Mouse (Mus musculus) embryonic facial prominence, embryonic 13.5 days (tissue): ENCODE data around the gene Ftl1. TPM values are rescaled to one million over a fixed set of nuclear protein-coding genes. Genes with fewer than 3 reads are reported as not detected.

Source experiments
- microRNA-seq: library from miRNA; unstranded; fragments of <30 nt; microRNA quantifications from one replicate; pipeline ENCODE4, GENCODE M21; 2016
- polyA plus RNA-seq: library from polyadenylated mRNA; unstranded; fragments of >200 nt; fragmentation: Nextera tagmentation; extraction: Ambion mirVana; gene quantifications from 2 replicates; pipeline ENCODE4 v1.2.1, GENCODE M21; 2015

Gene Ftl1
- polyA plus RNA-seq, 1 experiment from 2014 or later = 5,612 TPM

Small RNAs within 50 kb of the gene (microRNA-seq; reads per million reads assigned to microRNA genes)
- not detected for gene Gm22133

Other genes with a start within 250 kb of the Ftl1 start
- 2.3 and 3.0 TPM in 2 replicates for gene Dkkl1, start 247.7 kb downstream of the Ftl1 start, polyA plus RNA-seq
- gene Tead2, start 244.1 kb downstream of the Ftl1 start, polyA plus RNA-seq = 221 and 233 TPM in 2 replicates
- 1.6 and 2.8 TPM in 2 replicates for gene Cd37, start 220.8 kb downstream of the Ftl1 start, polyA plus RNA-seq
- 0.17 and 0.29 TPM in 2 replicates for gene Slc6a16, start 218.8 kb downstream of the Ftl1 start, polyA plus RNA-seq
- not detected in 2 replicates for gene Slc6a21, start 182.4 kb downstream of the Ftl1 start, polyA plus RNA-seq
- 17.8 and 23.8 TPM in 2 replicates for gene Trpm4, start 126.1 kb downstream of the Ftl1 start, polyA plus RNA-seq
- gene Hrc, start 124.6 kb downstream of the Ftl1 start, polyA plus RNA-seq = 2.2 and 2.9 TPM in 2 replicates
- gene Ppfia3, start 92.9 kb downstream of the Ftl1 start, polyA plus RNA-seq = 6.6 and 8.2 TPM in 2 replicates
- 1.6 and 2.7 TPM in 2 replicates for gene Lin7b, start 89.3 kb downstream of the Ftl1 start, polyA plus RNA-seq
- 285 and 299 TPM in 2 replicates for gene Snrnp70, start 64.1 kb downstream of the Ftl1 start, polyA plus RNA-seq
- not detected in 2 replicates for gene Kcna7, start 54.2 kb downstream of the Ftl1 start, polyA plus RNA-seq
- gene Ntf5, start 46.2 kb downstream of the Ftl1 start, polyA plus RNA-seq = 4.6 and 6.1 TPM in 2 replicates
- gene Lhb, start 39.1 kb downstream of the Ftl1 start, polyA plus RNA-seq = 0.41 and 1.2 TPM in 2 replicates
- 38.0 and 39.6 TPM in 2 replicates for gene Gys1, start 25.0 kb downstream of the Ftl1 start, polyA plus RNA-seq
- 141 and 148 TPM in 2 replicates for gene Ruvbl2, start 21.8 kb downstream of the Ftl1 start, polyA plus RNA-seq
- gene Bax, start 7.0 kb upstream of the Ftl1 start, polyA plus RNA-seq = 154 and 190 TPM in 2 replicates
- gene Tulp2, start 22.0 kb upstream of the Ftl1 start, polyA plus RNA-seq = 0.59 and 1.2 TPM in 2 replicates
- not detected in 2 replicates for gene Gm45808, start 26.9 kb upstream of the Ftl1 start, polyA plus RNA-seq
- gene Dhdh, start 28.9 kb upstream of the Ftl1 start, polyA plus RNA-seq = 4.5 TPM in 2 replicates
- gene Nucb1, start 50.5 kb upstream of the Ftl1 start, polyA plus RNA-seq = 198 and 206 TPM in 2 replicates
- 22.9 and 23.0 TPM in 2 replicates for gene Ppp1r15a, start 66.4 kb upstream of the Ftl1 start, polyA plus RNA-seq
- gene Plekha4, start 66.4 kb upstream of the Ftl1 start, polyA plus RNA-seq = 2.9 and 3.8 TPM in 2 replicates
- 0.25 and 0.83 TPM in 2 replicates for gene Hsd17b14, start 95.0 kb upstream of the Ftl1 start, polyA plus RNA-seq
- gene Bcat2, start 110.3 kb upstream of the Ftl1 start, polyA plus RNA-seq = 67.1 and 68.4 TPM in 2 replicates
- gene Fgf21, start 155.6 kb upstream of the Ftl1 start, polyA plus RNA-seq = 0.39 and 0.96 TPM in 2 replicates
- 1.9 and 2.3 TPM in 2 replicates for gene Fut1, start 157.4 kb upstream of the Ftl1 start, polyA plus RNA-seq
- 0.27 and 0.39 TPM in 2 replicates for gene Izumo1, start 161.9 kb upstream of the Ftl1 start, polyA plus RNA-seq
- 8.0 and 8.8 TPM in 2 replicates for gene Rasip1, start 167.6 kb upstream of the Ftl1 start, polyA plus RNA-seq
- gene Mamstr, start 180.1 kb upstream of the Ftl1 start, polyA plus RNA-seq = 5.2 and 7.8 TPM in 2 replicates
- 0.45 and 0.54 TPM in 2 replicates for gene Fut2, start 206.5 kb upstream of the Ftl1 start, polyA plus RNA-seq
- gene Ntn5, start 224.1 kb upstream of the Ftl1 start, polyA plus RNA-seq = 5.4 and 5.7 TPM in 2 replicates
- gene Sec1, start 234.5 kb upstream of the Ftl1 start, polyA plus RNA-seq = 6.3 and 6.8 TPM in 2 replicates
- 15.2 and 17.3 TPM in 2 replicates for gene Car11, start 240.0 kb upstream of the Ftl1 start, polyA plus RNA-seq
- 7.8 and 10.2 TPM in 2 replicates for gene Dbp, start 245.2 kb upstream of the Ftl1 start, polyA plus RNA-seq